Mouse (Mus musculus) adrenal gland, postnatal 36 days (tissue): ENCODE results near the gene Zfp345. TPM values are rescaled to one million over a fixed set of nuclear protein-coding genes. Genes with fewer than 3 reads are reported as not detected.
A peak's percentile ranks its signal among the peaks of the same experiment; 100 is the strongest.

Experiments used
- DNase-seq, 2 experiments: peaks; one replicate each; pipeline ENCODE4 v3.0.0; 2021; ENCODE audit warnings: mixed read lengths in 1 of 2
- long read RNA-seq, 2 experiments: library from polyadenylated mRNA; stranded (forward); transcript quantifications; one replicate each; pipeline ENCODE4 v2.0.0; 2021; ENCODE audit warnings: borderline sequencing depth in 2 of 2
- total RNA-seq, 2 experiments: library from RNA; stranded (reverse); gene quantifications; 2 replicates each; pipeline ENCODE4 v1.2.3; 2021

Gene Zfp345
- total RNA-seq: 1 to 10 TPM; 1.1 to 1.2 TPM
- long read RNA-seq, experiment 1: 0 reads
- long read RNA-seq, experiment 2: 0 reads

- peak; percentile 40 to 47 for DNase-seq
Observed at GRCm38 (mm10) chr2:150484939-150485778, at the start of gene Zfp345. Gene Zfp345 (minus strand): TSS chr2:150485091.

- DNase-seq: peak; percentile 10 to 12
Observed at GRCm38 (mm10) chr2:150525703-150526207, 40.9 kb upstream of the Zfp345 start.

- no peak for DNase-seq
Observed at GRCm38 (mm10) chr2:150512837-150513236, 27.9 kb upstream of the Zfp345 start.

GRCm38 (mm10) chr2:150500124-150500973 is 15.5 kb upstream of the Zfp345 start:
- peak in 1 of 2 experiments; percentile 6 for DNase-seq

- no peak for DNase-seq
Observed at GRCm38 (mm10) chr2:150493031-150493430, 8.1 kb upstream of the Zfp345 start.

- peak; percentile 74 to 78 for DNase-seq
Observed at GRCm38 (mm10) chr2:150451180-150451919, 33.5 kb downstream of the Zfp345 start, which contains the start of gene Zfp442. Gene Zfp442 (minus strand): TSS chr2:150451486.

- peak in 1 of 2 experiments; percentile 18 for DNase-seq
Observed at GRCm38 (mm10) chr2:150439084-150439483, 45.8 kb downstream of the Zfp345 start.

Other genes starting within 250 kb of the Zfp345 start
- gene Gm21994, start 229.5 kb downstream of the Zfp345 start, total RNA-seq: 1 to 10 TPM; 5.7 to 6.8 TPM
- under 1 TPM; 0.30 to 0.40 TPM for gene Gm14124, start 227.6 kb downstream of the Zfp345 start, total RNA-seq
- 1 to 10 TPM; 3.2 to 3.8 TPM for gene Gm10130, start 161.4 kb downstream of the Zfp345 start, total RNA-seq
- 1 to 10 TPM; 4.4 to 5.7 TPM for gene 3300002I08Rik, start 122.3 kb downstream of the Zfp345 start, total RNA-seq
- 1 to 10 TPM; 4.9 to 6.5 TPM for gene Zfp442, start 33.6 kb downstream of the Zfp345 start, total RNA-seq
- gene Cst7, start 85.3 kb upstream of the Zfp345 start, total RNA-seq: not detected
- 100 to 1,000 TPM; 117 to 146 TPM for gene Apmap, start 123.5 kb upstream of the Zfp345 start, total RNA-seq
- 10 to 100 TPM; 23.2 to 29.1 TPM for gene Acss1, start 183.4 kb upstream of the Zfp345 start, total RNA-seq
- not detected for gene Vsx1, start 204.3 kb upstream of the Zfp345 start, total RNA-seq